In the genomic region with DNA sequence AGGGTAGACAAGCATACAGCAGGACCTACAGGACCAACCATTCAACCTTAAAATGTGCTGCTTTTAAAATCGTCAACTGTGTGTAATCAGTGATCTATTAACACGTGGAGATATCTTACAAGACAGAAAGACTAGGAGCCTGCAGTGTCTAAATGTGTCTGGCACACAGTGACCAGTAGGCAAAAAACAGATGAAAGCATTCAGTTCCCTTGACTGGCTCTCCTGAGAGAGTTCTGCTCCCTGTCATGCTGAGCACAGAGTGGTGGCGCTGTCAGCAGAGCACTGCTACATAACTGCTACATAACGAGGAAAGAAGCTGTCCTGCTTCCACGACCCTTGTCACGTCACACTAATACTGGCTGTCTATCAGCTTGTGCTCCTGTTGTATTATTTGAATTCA, we compare ENCODE assay signal across 11 mouse cellular contexts. TPM values are rescaled to one million over a fixed set of nuclear protein-coding genes. Genes with fewer than 3 reads are reported as not detected.
DNase-seq lines count a peak whose midpoint lies in the region; ATAC-seq and TF ChIP-seq lines count a peak whose summit lies in the region.
"Had no signal": no experiment of that assay in that cellular context is flagged by ENCODE, and none has a peak within 500 bp of the region (broad histone marks: within the 10 kb centered on the region; RNA-seq: fewer than 3 reads in every experiment).

No protein-coding gene starts in this region.

- 0 out of 2 replicates have a peak, but pooled peaks have one; percentile 27 for ATAC-seq in heart, embryonic 15.5 days (replicated peaks; ENCODE audit: insufficient number of reproducible peaks, insufficient read depth, low FRiP score, low read depth)
- ATAC-seq in heart, embryonic 11.5 days (replicated peaks; ENCODE audit: insufficient number of reproducible peaks, low FRiP score, low TSS enrichment) = no peak
- ATAC-seq in kidney, postnatal 0 days (replicated peaks; ENCODE audit: low FRiP score, low read depth) = peak; percentile 74
- ATAC-seq in stomach, postnatal 0 days (ENCODE audit: low FRiP score, low TSS enrichment) = no peak

- H3K27ac ChIP-seq in heart, embryonic 15.5 days = 0 out of 2 replicates have a peak overlapping the region, but pooled peaks have one; percentile 18
- no peak overlapping the region for H3K27ac ChIP-seq in heart, embryonic 11.5 days (ENCODE audit: low read depth, low read length)
- H3K27ac ChIP-seq in kidney, postnatal 0 days = no peak overlapping the region
- H3K27ac ChIP-seq in stomach, postnatal 0 days (replicated peaks) = no peak overlapping the region
- H3K27ac ChIP-seq: embryonic facial prominence, embryonic 13.5 days; limb, embryonic 15.5 days had no signal

- 25% methylated on average over 6 of the region's 6 CpGs for WGBS in heart, embryonic 15.5 days
- WGBS in heart, embryonic 11.5 days (ENCODE audit: insufficient replicate concordance) = 30% methylated on average over 6 of the region's 6 CpGs
- 44% methylated on average over 6 of the region's 6 CpGs for WGBS in kidney, postnatal 0 days
- WGBS in stomach, postnatal 0 days = 55% methylated on average over 6 of the region's 6 CpGs

- H3K9me3 ChIP-seq in heart, embryonic 15.5 days (replicated peaks) = no peaks in the 10 kb centered on the region
- H3K9me3 ChIP-seq in heart, embryonic 11.5 days (replicated peaks; ENCODE audit: control insufficient read depth, low read length) = no peaks in the 10 kb centered on the region
- H3K9me3 ChIP-seq in kidney, postnatal 0 days (replicated peaks; ENCODE audit: low read length) = no peaks in the 10 kb centered on the region
- H3K9me3 ChIP-seq in stomach, postnatal 0 days (ENCODE audit: control insufficient read depth, low read length) = no peaks in the 10 kb centered on the region
- H3K9me3 ChIP-seq: embryonic facial prominence, embryonic 13.5 days; limb, embryonic 15.5 days had no signal

- peak; percentile 25 for DNase-seq in thymus, postnatal 0 days (ENCODE audit: low spot score)
- no peak for DNase-seq in thymus, adult 18-20 months
- DNase-seq in kidney, postnatal 0 days (ENCODE audit: low spot score) = peak; percentile 21
- no peak for DNase-seq in stomach, postnatal 0 days (ENCODE audit: low spot score)
- DNase-seq in cerebellum, adult 8-10 months = no peak
- no peak for DNase-seq in B cell, adult 2 months
- DNase-seq: heart, postnatal 14 days had no signal

- H3K36me3 ChIP-seq in heart, embryonic 15.5 days = no peaks in the 10 kb centered on the region
- no peaks in the 10 kb centered on the region for H3K36me3 ChIP-seq in heart, embryonic 11.5 days (ENCODE audit: control insufficient read depth, insufficient read depth, low read length)
- no peaks in the 10 kb centered on the region for H3K36me3 ChIP-seq in kidney, postnatal 0 days (ENCODE audit: insufficient read depth, low read length)
- no peaks in the 10 kb centered on the region for H3K36me3 ChIP-seq in stomach, postnatal 0 days (ENCODE audit: control insufficient read depth, insufficient read depth, low read length)
- H3K36me3 ChIP-seq: embryonic facial prominence, embryonic 13.5 days; limb, embryonic 15.5 days had no signal

- no peak overlapping the region for H3K9ac ChIP-seq in heart, embryonic 15.5 days
- no peak overlapping the region for H3K9ac ChIP-seq in heart, embryonic 11.5 days (ENCODE audit: low read depth, low read length)
- H3K9ac ChIP-seq in kidney, postnatal 0 days (ENCODE audit: low read depth, low read length) = no peak overlapping the region
- H3K9ac ChIP-seq in stomach, postnatal 0 days (ENCODE audit: low read length) = no peak overlapping the region
- H3K9ac ChIP-seq: embryonic facial prominence, embryonic 13.5 days; limb, embryonic 15.5 days had no signal

- no peak overlapping the region for H3K4me2 ChIP-seq in heart, embryonic 15.5 days
- no peak overlapping the region for H3K4me2 ChIP-seq in heart, embryonic 11.5 days
- H3K4me2 ChIP-seq in kidney, postnatal 0 days (ENCODE audit: low read length) = no peak overlapping the region
- H3K4me2 ChIP-seq in stomach, postnatal 0 days (replicated peaks; ENCODE audit: low read depth) = no peak overlapping the region
- H3K4me2 ChIP-seq: embryonic facial prominence, embryonic 13.5 days; limb, embryonic 15.5 days had no signal

- H3K27me3 ChIP-seq in heart, embryonic 15.5 days = no peaks in the 10 kb centered on the region
- H3K27me3 ChIP-seq in heart, embryonic 11.5 days (ENCODE audit: control insufficient read depth, insufficient read depth, low read length) = no peaks in the 10 kb centered on the region
- H3K27me3 ChIP-seq in kidney, postnatal 0 days (ENCODE audit: insufficient read depth, low read length) = no peaks in the 10 kb centered on the region
- no peaks in the 10 kb centered on the region for H3K27me3 ChIP-seq in stomach, postnatal 0 days (ENCODE audit: control insufficient read depth, insufficient read depth, low read length)
- H3K27me3 ChIP-seq: embryonic facial prominence, embryonic 13.5 days; limb, embryonic 15.5 days had no signal

- no peak for TF ChIP-seq EP300 in stomach, postnatal 0 days (optimal IDR thresholded peaks at IDR 0.05)

- H3K4me1 ChIP-seq in heart, embryonic 15.5 days (replicated peaks) = peaks cover 23% of the 10 kb centered on the region
- H3K4me1 ChIP-seq in heart, embryonic 11.5 days (ENCODE audit: control insufficient read depth, insufficient read depth, low read length) = peaks cover 14% of the 10 kb centered on the region
- peaks cover 9% of the 10 kb centered on the region; the same call in 1 of the 2 replicates for H3K4me1 ChIP-seq in kidney, postnatal 0 days (replicated peaks; ENCODE audit: insufficient read depth, low read length)
- peaks cover 3% of the 10 kb centered on the region; the same call in 1 of the 2 replicates for H3K4me1 ChIP-seq in stomach, postnatal 0 days (replicated peaks; ENCODE audit: control insufficient read depth, insufficient read depth)

- no peak for TF ChIP-seq CTCF in kidney, postnatal 0 days (IDR thresholded peaks at IDR 0.05; ENCODE audit: low read depth)
- peak; percentile 28; the same call in 1 of the 2 replicates for TF ChIP-seq CTCF in stomach, postnatal 0 days (IDR thresholded peaks at IDR 0.05; ENCODE audit: low read depth)

- H3K4me3 ChIP-seq in heart, embryonic 15.5 days = no peak overlapping the region
- H3K4me3 ChIP-seq in heart, embryonic 11.5 days (ENCODE audit: low read depth, low read length) = no peak overlapping the region
- H3K4me3 ChIP-seq in kidney, postnatal 0 days (replicated peaks; ENCODE audit: low read depth, low read length) = no peak overlapping the region
- no peak overlapping the region for H3K4me3 ChIP-seq in stomach, postnatal 0 days (ENCODE audit: low read depth, low read length)
- H3K4me3 ChIP-seq: embryonic facial prominence, embryonic 13.5 days; limb, embryonic 15.5 days had no signal

RNA-seq across cellular contexts. Expression of a gene that starts 30.2 kb away (rescaled TPM):
- polyA plus RNA-seq in heart, embryonic 15.5 days (2015; fragmentation: Nextera tagmentation; extraction: Ambion mirVana) = 46.8 and 52.7 TPM in 2 replicates
- 46.3 and 54.1 TPM in 2 replicates for polyA plus RNA-seq in heart, embryonic 11.5 days (2014; fragmentation: Nextera tagmentation; extraction: Ambion mirVana)
- 60.6 and 67.3 TPM in 2 replicates for polyA plus RNA-seq in thymus, postnatal 0 days (2015; fragmentation: Nextera tagmentation; extraction: Ambion mirVana)
- 48.0 and 52.4 TPM in 2 replicates for polyA plus RNA-seq in kidney, postnatal 0 days (2015; fragmentation: Nextera tagmentation; extraction: Ambion mirVana)
- polyA plus RNA-seq in stomach, postnatal 0 days (2015; fragmentation: Nextera tagmentation; extraction: Ambion mirVana) = 27.8 and 28.8 TPM in 2 replicates

Comparison
In these comparisons a context has a peak if more than half of its experiments do, and no peak if none do; other contexts are left out.
1. ATAC-seq: peak in heart, embryonic 15.5 days (single experiment) and kidney, postnatal 0 days (single experiment); none in heart, embryonic 11.5 days (single experiment) and stomach, postnatal 0 days (single experiment).
2. DNase-seq: peak in thymus, postnatal 0 days (single experiment) and kidney, postnatal 0 days (single experiment); none in thymus, adult 18-20 months (0 of 2), stomach, postnatal 0 days (single experiment), cerebellum, adult 8-10 months (single experiment) and B cell, adult 2 months (0 of 2).